8 mouse cellular contexts compared by ENCODE assay signal in genomic region chr1:134556671-134557218, GRCm38 (mm10). TPM values are rescaled to one million over a fixed set of nuclear protein-coding genes. Genes with fewer than 3 reads are reported as not detected.
DNase-seq lines count a peak whose midpoint lies in the region; ATAC-seq and TF ChIP-seq lines count a peak whose summit lies in the region.

No protein-coding gene starts in this region.

- peak overlapping the region; percentile 72 for H3K4me3 ChIP-seq in heart, embryonic 12.5 days
- H3K4me3 ChIP-seq in kidney, postnatal 0 days (replicated peaks; ENCODE audit: low read depth, low read length), result peak overlapping the region; percentile 52
- H3K4me3 ChIP-seq in liver, embryonic 11.5 days (ENCODE audit: low read depth, low read length), result peak overlapping the region; percentile 73
- peak overlapping the region; percentile 60 for H3K4me3 ChIP-seq in stomach, embryonic 14.5 days (ENCODE audit: low read depth, low read length)

- DNase-seq in B cell, adult 2 months, result peak; percentile 90 to 92
- peak; percentile 98 for DNase-seq in brain, adult 2 months (ENCODE audit: low read depth, low spot score)
- peak; percentile 98 for DNase-seq in kidney, postnatal 0 days (ENCODE audit: low spot score)
- DNase-seq in liver, embryonic 11.5 days (ENCODE audit: low spot score), result peak; percentile 96
- DNase-seq in naive thymus-derived CD4-positive, alpha-beta T cell, adult 2 months (ENCODE audit: low read depth), result peak; percentile 92

- H3K9ac ChIP-seq in heart, embryonic 12.5 days, result peak overlapping the region; percentile 87
- H3K9ac ChIP-seq in kidney, postnatal 0 days (ENCODE audit: low read depth, low read length), result peak overlapping the region; percentile 72
- peak overlapping the region; percentile 75 for H3K9ac ChIP-seq in liver, embryonic 11.5 days (ENCODE audit: low read depth, low read length)
- peak overlapping the region; percentile 73 for H3K9ac ChIP-seq in stomach, embryonic 14.5 days (replicated peaks; ENCODE audit: low read depth, low read length)

- no peaks in the 10 kb centered on the region for H3K27me3 ChIP-seq in heart, embryonic 12.5 days (replicated peaks)
- H3K27me3 ChIP-seq in kidney, postnatal 0 days (ENCODE audit: insufficient read depth, low read length), result no peaks in the 10 kb centered on the region
- H3K27me3 ChIP-seq in liver, embryonic 11.5 days (replicated peaks; ENCODE audit: control insufficient read depth, insufficient read depth, low read length), result no peaks in the 10 kb centered on the region
- no peaks in the 10 kb centered on the region for H3K27me3 ChIP-seq in stomach, embryonic 14.5 days (ENCODE audit: control insufficient read depth, insufficient read depth, low read length)

- no peak for TF ChIP-seq CTCF in kidney, postnatal 0 days (IDR thresholded peaks at IDR 0.05; ENCODE audit: low read depth)

- ATAC-seq in erythroblast, adult 5-6 weeks (replicated peaks; ENCODE audit: low FRiP score, poor library complexity, severe bottlenecking), result peak; percentile 83
- peak; percentile 96 for ATAC-seq in heart, embryonic 12.5 days (ENCODE audit: insufficient number of reproducible peaks, low FRiP score)
- peak; percentile 96 for ATAC-seq in kidney, postnatal 0 days (replicated peaks; ENCODE audit: low FRiP score, low read depth)
- ATAC-seq in liver, embryonic 11.5 days (replicated peaks; ENCODE audit: low FRiP score), result peak; percentile 94
- ATAC-seq in stomach, embryonic 14.5 days (ENCODE audit: insufficient number of reproducible peaks, insufficient read depth, low FRiP score, low read depth), result peak; percentile 92

- H3K27ac ChIP-seq in heart, embryonic 12.5 days (ENCODE audit: poor library complexity, severe bottlenecking), result peak overlapping the region; percentile 85
- peak overlapping the region; percentile 92 for H3K27ac ChIP-seq in kidney, postnatal 0 days
- peak overlapping the region; percentile 82 for H3K27ac ChIP-seq in liver, embryonic 11.5 days (ENCODE audit: low read depth, low read length)
- peak overlapping the region; percentile 93 for H3K27ac ChIP-seq in stomach, embryonic 14.5 days (ENCODE audit: low read length)

- WGBS in heart, embryonic 12.5 days, result under 1% methylated on average over 35 of the region's 35 CpGs
- WGBS in kidney, postnatal 0 days, result under 1% methylated on average over 35 of the region's 35 CpGs
- WGBS in liver, embryonic 11.5 days, result under 1% methylated on average over 35 of the region's 35 CpGs
- under 1% methylated on average over 35 of the region's 35 CpGs for WGBS in stomach, embryonic 14.5 days

- H3K9me3 ChIP-seq in heart, embryonic 12.5 days (replicated peaks), result no peaks in the 10 kb centered on the region
- H3K9me3 ChIP-seq in kidney, postnatal 0 days (replicated peaks; ENCODE audit: low read length), result no peaks in the 10 kb centered on the region
- H3K9me3 ChIP-seq in liver, embryonic 11.5 days (ENCODE audit: control insufficient read depth, low read length), result no peaks in the 10 kb centered on the region
- no peaks in the 10 kb centered on the region for H3K9me3 ChIP-seq in stomach, embryonic 14.5 days (ENCODE audit: control insufficient read depth, low read depth, low read length)

- H3K4me1 ChIP-seq in heart, embryonic 12.5 days (replicated peaks), result peaks cover 16% of the 10 kb centered on the region
- peaks cover 6% of the 10 kb centered on the region for H3K4me1 ChIP-seq in kidney, postnatal 0 days (replicated peaks; ENCODE audit: insufficient read depth, low read length)
- peaks cover 19% of the 10 kb centered on the region for H3K4me1 ChIP-seq in liver, embryonic 11.5 days (replicated peaks; ENCODE audit: control insufficient read depth, insufficient read depth, low read length)
- peaks cover 18% of the 10 kb centered on the region for H3K4me1 ChIP-seq in stomach, embryonic 14.5 days (ENCODE audit: control insufficient read depth, insufficient read depth, low read length)

- peak overlapping the region; percentile 98 for H3K4me2 ChIP-seq in heart, embryonic 12.5 days
- peak overlapping the region; percentile 97 for H3K4me2 ChIP-seq in kidney, postnatal 0 days (ENCODE audit: low read length)
- H3K4me2 ChIP-seq in liver, embryonic 11.5 days, result peak overlapping the region; percentile 97
- H3K4me2 ChIP-seq in stomach, embryonic 14.5 days (replicated peaks; ENCODE audit: low read depth, low read length), result peak overlapping the region; percentile 81

- H3K36me3 ChIP-seq in heart, embryonic 12.5 days, result no peaks in the 10 kb centered on the region
- H3K36me3 ChIP-seq in kidney, postnatal 0 days (ENCODE audit: insufficient read depth, low read length), result no peaks in the 10 kb centered on the region
- H3K36me3 ChIP-seq in liver, embryonic 11.5 days (ENCODE audit: control insufficient read depth, insufficient read depth, low read length), result no peaks in the 10 kb centered on the region
- H3K36me3 ChIP-seq in stomach, embryonic 14.5 days (ENCODE audit: control insufficient read depth, insufficient read depth, low read length), result no peaks in the 10 kb centered on the region

RNA-seq across cellular contexts. Expression of gene Kdm5b, which starts 3.2 kb away (rescaled TPM):
- total RNA-seq in erythroblast, adult 5-6 weeks (2015; ENCODE audit: low replicate concordance), result 15.9 and 16.3 TPM in 2 replicates
- total RNA-seq in erythroblast, adult 5-6 weeks (2017; ENCODE audit: low replicate concordance), result 24.3 and 25.0 TPM in 2 replicates
- 39.9 and 41.4 TPM in 2 replicates for polyA plus RNA-seq in heart, embryonic 12.5 days (2016; fragmentation: Nextera tagmentation; extraction: Ambion mirVana)
- 40.2 and 42.4 TPM in 2 replicates for polyA plus RNA-seq in kidney, postnatal 0 days (2015; fragmentation: Nextera tagmentation; extraction: Ambion mirVana)
- 30.8 and 32.9 TPM in 2 replicates for polyA plus RNA-seq in liver, embryonic 11.5 days (2014; fragmentation: Nextera tagmentation; extraction: Ambion mirVana)
- 80.6 and 81.3 TPM in 2 replicates for polyA plus RNA-seq in stomach, embryonic 14.5 days (2014; fragmentation: Nextera tagmentation; extraction: Ambion mirVana)

RNA-seq across cellular contexts. Expression of gene Mgat4e, which starts 7.3 kb away (rescaled TPM):
- total RNA-seq in erythroblast, adult 5-6 weeks (2015; ENCODE audit: low replicate concordance), result not detected in 2 replicates
- not detected in 2 replicates for total RNA-seq in erythroblast, adult 5-6 weeks (2017; ENCODE audit: low replicate concordance)
- not detected in 2 replicates for polyA plus RNA-seq in heart, embryonic 12.5 days (2016; fragmentation: Nextera tagmentation; extraction: Ambion mirVana)
- not detected in 2 replicates for polyA plus RNA-seq in kidney, postnatal 0 days (2015; fragmentation: Nextera tagmentation; extraction: Ambion mirVana)
- not detected in 2 replicates for polyA plus RNA-seq in liver, embryonic 11.5 days (2014; fragmentation: Nextera tagmentation; extraction: Ambion mirVana)
- not detected in 2 replicates for polyA plus RNA-seq in stomach, embryonic 14.5 days (2014; fragmentation: Nextera tagmentation; extraction: Ambion mirVana)

Comparison
In these comparisons a context has a peak if more than half of its experiments do, and no peak if none do; other contexts are left out.
1. Peak in every context shown above with its lines: DNase-seq, ATAC-seq, H3K4me3 ChIP-seq and H3K27ac ChIP-seq.